Mouse (Mus musculus) large intestine, adult 2 months (tissue): ENCODE measurements around the gene Rimbp3. TPM values are rescaled to one million over a fixed set of nuclear protein-coding genes. Genes with fewer than 3 reads are reported as not detected.
"Not testable (repeated sequence)": the region's sequence is repeated elsewhere in the genome, so short reads cannot be mapped to it uniquely, and the experiment has no call there.

Source experiments
- DNase-seq: peaks from one replicate; pipeline ENCODE4 v3.0.0-alpha.2; 2012; ENCODE audit warnings: low read depth, low spot score
- WGBS: fragments of 180-500 bp; shearing (Covaris S2); methylation state at CpG from one replicate; pipeline ENCODE4 v1.1.7; 2018; 5-methylcytosine and 5-hydroxymethylcytosine counted together
- polyA plus RNA-seq: library from polyadenylated mRNA; depleted of rRNA; stranded (reverse); fragments of >200 nt; gene quantifications from 2 replicates; pipeline ENCODE4 v1.2.3, GENCODE M21; 2012

The Rimbp3 gene
- polyA plus RNA-seq, 1 experiment, result 0.05 TPM

- peak; percentile 86 for DNase-seq
- 9% methylated on average over 48 of the region's 48 CpGs for WGBS
These were observed 1.8 kb downstream of the Rimbp3 start for GRCm38 (mm10) chr16:17209981-17210838.

- 21% methylated on average over 8 of the region's 8 CpGs for WGBS
- no peak for DNase-seq
These were observed 8.7 kb downstream of the Rimbp3 start for GRCm38 (mm10) chr16:17216934-17217633.

GRCm38 (mm10) chr16:17220127-17220733 is 11.8 kb downstream of the Rimbp3 start:
- 27% methylated on average over 7 of the region's 7 CpGs for WGBS
- no peak for DNase-seq

GRCm38 (mm10) chr16:17222197-17222596 is 13.8 kb downstream of the Rimbp3 start:
- DNase-seq, result no peak
- WGBS, result 39% methylated on average over 25 of the region's 25 CpGs

GRCm38 (mm10) chr16:17225584-17225983 is 17.2 kb downstream of the Rimbp3 start:
- WGBS, result 44% methylated on average over 5 of the region's 5 CpGs
- DNase-seq, result no peak

GRCm38 (mm10) chr16:17226496-17226895 is 18.1 kb downstream of the Rimbp3 start:
- no peak for DNase-seq

- 95% methylated on average over 2 of the region's 2 CpGs for WGBS
- DNase-seq, result not testable (repeated sequence)
These were observed 23.1 kb downstream of the Rimbp3 start for GRCm38 (mm10) chr16:17231523-17231922.

- WGBS, result 5% methylated on average over 59 of the region's 59 CpGs
- DNase-seq, result peak; percentile 63
These were observed 24.6 kb downstream of the Rimbp3 start, which contains the start of gene Hic2 for GRCm38 (mm10) chr16:17232794-17233701. Gene Hic2 (plus strand): TSS chr16:17233572.

GRCm38 (mm10) chr16:17233702-17234498 is 25.5 kb downstream of the Rimbp3 start:
- under 1% methylated on average over 60 of the region's 62 CpGs for WGBS
- no peak for DNase-seq

- 3% methylated on average over 12 of the region's 12 CpGs for WGBS
- no peak for DNase-seq
These were observed 26.1 kb downstream of the Rimbp3 start for GRCm38 (mm10) chr16:17234499-17234895.

GRCm38 (mm10) chr16:17234916-17235665 is 26.7 kb downstream of the Rimbp3 start:
- 12% methylated on average over 9 of the region's 9 CpGs for WGBS
- DNase-seq, result peak; percentile 65

GRCm38 (mm10) chr16:17237634-17238033 is 29.2 kb downstream of the Rimbp3 start:
- 50% methylated on average over 3 of the region's 3 CpGs for WGBS
- no peak for DNase-seq

- no peak for DNase-seq
- WGBS, result 36% methylated on average over 2 of the region's 2 CpGs
These were observed 31.0 kb downstream of the Rimbp3 start for GRCm38 (mm10) chr16:17239409-17239808.

- DNase-seq, result no peak
- WGBS, result 20% methylated on average over 1 of the region's 1 CpGs
These were observed 35.3 kb downstream of the Rimbp3 start for GRCm38 (mm10) chr16:17243731-17244130.

- WGBS, result 43% methylated on average over 1 of the region's 1 CpGs
- DNase-seq, result no peak
These were observed 36.6 kb downstream of the Rimbp3 start for GRCm38 (mm10) chr16:17244996-17245395.

GRCm38 (mm10) chr16:17247727-17248126 is 39.3 kb downstream of the Rimbp3 start:
- 29% methylated on average over 4 of the region's 4 CpGs for WGBS
- no peak for DNase-seq

- 59% methylated on average over 6 of the region's 6 CpGs for WGBS
- DNase-seq, result no peak
These were observed 40.7 kb downstream of the Rimbp3 start for GRCm38 (mm10) chr16:17249135-17249534.

GRCm38 (mm10) chr16:17251539-17251938 is 43.1 kb downstream of the Rimbp3 start:
- DNase-seq, result peak; percentile 80
- WGBS, result 29% methylated on average over 3 of the region's 3 CpGs
